Mouse (Mus musculus) C2C12 (cell line): Measurements from ENCODE around the gene Fxyd2. TPM values are rescaled to one million over a fixed set of nuclear protein-coding genes. Genes with fewer than 3 reads are reported as not detected.

Experiments used
- H3K27me3 ChIP-seq: one replicate; pipeline ENCODE4 v1.6.1; 2011; ENCODE audit not compliant: control insufficient read depth, insufficient read depth, insufficient read length
- H3K36me3 ChIP-seq: one replicate; pipeline ENCODE4 v1.6.1; 2011; ENCODE audit not compliant: control insufficient read depth, insufficient read depth
- H3K4me3 ChIP-seq: one replicate; pipeline ENCODE4 v1.5.1; 2011; ENCODE audit warnings: mild to moderate bottlenecking, control low read depth; ENCODE audit not compliant: poor library complexity, insufficient read depth, severe bottlenecking
- H3K79me2 ChIP-seq: one replicate; pipeline ENCODE4 v1.6.1; 2011; ENCODE audit not compliant: control insufficient read depth, insufficient read depth
- H3K79me3 ChIP-seq: one replicate; pipeline ENCODE4 v1.6.1; 2011; ENCODE audit warnings: low read depth, control low read depth
- H3ac ChIP-seq: one replicate; pipeline ENCODE3; 2011; ENCODE audit warnings: low read depth; ENCODE audit not compliant: control insufficient read depth, insufficient read length
- CEBPB ChIP-seq: IDR thresholded peaks from one replicate; pipeline ENCODE4 v1.6.1; 2011; ENCODE audit warnings: low read depth, mild to moderate bottlenecking, control low read depth, moderate library complexity
- CTCF ChIP-seq: IDR thresholded peaks from one replicate; pipeline ENCODE4 v1.5.1; 2011; ENCODE audit not compliant: control insufficient read depth, insufficient read depth, insufficient read length
- FOSL1 ChIP-seq: IDR thresholded peaks from one replicate; pipeline ENCODE4 v1.8.0; 2011; ENCODE audit warnings: mild to moderate bottlenecking, low read length; ENCODE audit not compliant: poor library complexity, insufficient read depth, severe bottlenecking
- MAX ChIP-seq: IDR thresholded peaks from one replicate; pipeline ENCODE4 v1.6.1; 2011; ENCODE audit warnings: mild to moderate bottlenecking, control low read depth
- MYOD1 ChIP-seq: IDR thresholded peaks from one replicate; pipeline ENCODE4 v1.6.1; 2011; ENCODE audit warnings: low read depth; ENCODE audit not compliant: control insufficient read depth, insufficient read length
- MYOG ChIP-seq: IDR thresholded peaks from one replicate; pipeline ENCODE4 v1.6.1; 2011; ENCODE audit not compliant: control insufficient read depth, insufficient read length; ENCODE audit errors: extremely low read depth
- USF1 ChIP-seq: IDR thresholded peaks from one replicate; pipeline ENCODE4 v1.6.1; 2011; ENCODE audit warnings: low read depth, mild to moderate bottlenecking, control low read depth, moderate library complexity
- polyA plus RNA-seq: library from polyadenylated mRNA; unstranded; fragments of >200 nt; fragmentation: generic; extraction: Trizol; gene quantifications from one replicate; pipeline ENCODE4 v1.2.1, GENCODE M21; 2012; ENCODE audit warnings: missing spikeins

The Fxyd2 gene
- polyA plus RNA-seq, 1 experiment = not detected

GRCm38 (mm10) chr9:45412287-45412686 lies 12.8 kb downstream of the Fxyd2 start:
- H3ac ChIP-seq = no peak overlapping the region
- no peaks in the 10 kb centered on the region for H3K79me2 ChIP-seq
- H3K27me3 ChIP-seq = no peaks in the 10 kb centered on the region
- no peaks in the 10 kb centered on the region for H3K36me3 ChIP-seq
- H3K79me3 ChIP-seq = no peaks in the 10 kb centered on the region
- no peak overlapping the region for H3K4me3 ChIP-seq
- TF ChIP-seq CTCF (peak; percentile 36), USF1 (no peak)

DNA sequence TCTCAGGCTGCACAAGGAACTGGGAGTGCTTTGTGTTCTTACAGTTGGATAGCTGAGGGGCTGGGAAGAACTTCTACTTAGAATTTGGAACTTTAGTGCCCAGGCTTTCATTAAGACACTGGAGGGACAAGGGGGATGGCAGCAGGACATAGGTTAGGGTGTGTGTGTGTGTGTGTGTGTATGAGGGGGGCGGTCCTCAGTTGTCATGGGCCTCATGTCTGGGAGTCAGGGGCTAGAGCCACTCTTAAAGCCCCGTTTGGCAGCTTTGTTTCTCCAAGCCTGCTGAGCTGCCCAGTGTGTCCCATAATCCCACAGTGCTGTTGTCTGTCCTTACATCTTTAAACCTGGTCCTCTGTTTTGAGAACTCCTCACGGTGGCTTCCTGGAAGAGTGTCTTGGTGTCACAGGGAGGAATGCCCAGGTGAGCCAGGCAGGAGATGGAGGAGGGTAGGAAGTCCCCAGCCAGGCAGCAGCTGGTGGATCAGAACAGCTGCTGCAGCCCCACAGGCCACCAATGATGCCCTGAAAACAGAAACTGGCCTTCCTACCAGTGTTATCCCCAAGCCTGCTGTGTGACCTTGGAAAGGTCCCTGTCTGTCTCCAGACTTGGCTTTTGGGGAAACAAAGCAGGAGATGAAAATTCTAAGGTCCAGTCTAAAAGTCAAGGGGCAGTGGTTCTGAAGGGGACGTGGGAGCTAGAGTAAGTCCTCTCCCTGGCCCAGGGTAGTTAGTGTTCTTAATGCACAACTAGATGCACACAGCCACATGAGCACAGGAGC lies 13.4 kb downstream of the Fxyd2 start:
- no peaks in the 10 kb centered on the region for H3K79me3 ChIP-seq
- H3K36me3 ChIP-seq = no peaks in the 10 kb centered on the region
- H3K4me3 ChIP-seq = no peak overlapping the region
- peaks cover 2% of the 10 kb centered on the region for H3K27me3 ChIP-seq
- no peaks in the 10 kb centered on the region for H3K79me2 ChIP-seq
- no peak overlapping the region for H3ac ChIP-seq
- TF ChIP-seq CEBPB = no peak

- Histone ChIP-seq H3K4me3 (no peak overlapping the region), H3K27me3 (peaks cover 3% of the 10 kb centered on the region), H3K36me3 (no peaks in the 10 kb centered on the region), H3K79me3 (no peaks in the 10 kb centered on the region), H3K79me2 (no peaks in the 10 kb centered on the region), H3ac (no peak overlapping the region)
- TF ChIP-seq CTCF (no peak), MAX (no peak), MYOG (no peak), CEBPB (no peak), USF1 (no peak)
Measured at GRCm38 (mm10) chr9:45413478-45414140, 14.1 kb downstream of the Fxyd2 start.

DNA sequence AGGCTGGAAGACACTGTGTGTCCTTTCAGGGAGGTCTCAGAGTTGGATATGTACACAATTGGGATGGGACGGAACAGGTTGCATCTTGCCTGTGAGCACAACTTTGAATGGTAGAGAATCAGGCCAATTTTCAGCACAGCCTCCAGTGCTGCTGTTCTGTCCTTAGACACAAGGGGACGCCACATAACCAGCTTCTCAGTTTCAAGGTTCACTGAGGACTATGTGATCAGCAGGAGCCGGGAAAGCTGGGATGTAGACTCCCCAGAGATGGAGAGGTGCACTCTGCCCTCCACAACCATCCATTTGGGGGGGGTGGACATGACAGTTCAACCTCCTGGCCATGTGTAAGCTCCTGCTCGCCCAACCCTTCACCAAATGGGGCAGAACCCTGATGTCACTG lies 16.4 kb downstream of the Fxyd2 start:
- H3K27me3 ChIP-seq = peaks cover 8% of the 10 kb centered on the region
- no peak overlapping the region for H3ac ChIP-seq
- H3K79me3 ChIP-seq = no peaks in the 10 kb centered on the region
- H3K4me3 ChIP-seq = no peak overlapping the region
- no peaks in the 10 kb centered on the region for H3K36me3 ChIP-seq
- H3K79me2 ChIP-seq = no peaks in the 10 kb centered on the region
- no peak for TF ChIP-seq MAX
- TF ChIP-seq USF1 = no peak
- TF ChIP-seq CTCF = peak; percentile 12
- no peak for TF ChIP-seq MYOD1
- no peak for TF ChIP-seq FOSL1
- no peak for TF ChIP-seq MYOG
- no peak for TF ChIP-seq CEBPB

DNA sequence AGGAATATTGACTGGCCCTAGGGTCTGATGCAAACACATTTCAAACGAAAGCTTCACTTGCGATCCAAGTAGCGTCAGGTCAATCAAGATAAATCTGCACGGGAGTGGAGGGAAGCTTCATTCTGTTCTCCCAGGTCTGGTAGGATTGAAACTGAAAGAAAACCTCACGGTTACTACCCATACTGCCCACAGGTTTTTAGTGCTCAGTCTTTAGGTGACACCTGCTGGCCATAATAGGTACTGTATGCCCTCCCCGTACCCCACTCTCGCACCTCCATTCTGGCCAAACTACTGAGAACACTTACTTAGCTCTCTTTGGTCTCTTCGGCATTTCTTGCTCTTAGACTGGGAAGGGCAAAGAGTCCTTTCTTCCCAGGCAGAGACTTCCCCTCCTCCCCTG lies 17.8 kb downstream of the Fxyd2 start:
- no peaks in the 10 kb centered on the region for H3K79me2 ChIP-seq
- H3ac ChIP-seq = no peak overlapping the region
- TF ChIP-seq MAX (no peak), MYOD1 (no peak), CEBPB (no peak), USF1 (no peak), MYOG (no peak), CTCF (peak; percentile 17), FOSL1 (no peak)
- H3K4me3 ChIP-seq = no peak overlapping the region
- no peaks in the 10 kb centered on the region for H3K36me3 ChIP-seq
- H3K27me3 ChIP-seq = peaks cover 10% of the 10 kb centered on the region
- no peaks in the 10 kb centered on the region for H3K79me3 ChIP-seq

GRCm38 (mm10) chr9:45418252-45418651 lies 18.8 kb downstream of the Fxyd2 start:
- H3K36me3 ChIP-seq = no peaks in the 10 kb centered on the region
- no peaks in the 10 kb centered on the region for H3K79me2 ChIP-seq
- no peaks in the 10 kb centered on the region for H3K79me3 ChIP-seq
- no peak overlapping the region for H3ac ChIP-seq
- peaks cover 10% of the 10 kb centered on the region for H3K27me3 ChIP-seq
- TF ChIP-seq USF1 = no peak
- H3K4me3 ChIP-seq = no peak overlapping the region
